Mouse (Mus musculus): ENCODE results near the gene Prr36.

DNA sequence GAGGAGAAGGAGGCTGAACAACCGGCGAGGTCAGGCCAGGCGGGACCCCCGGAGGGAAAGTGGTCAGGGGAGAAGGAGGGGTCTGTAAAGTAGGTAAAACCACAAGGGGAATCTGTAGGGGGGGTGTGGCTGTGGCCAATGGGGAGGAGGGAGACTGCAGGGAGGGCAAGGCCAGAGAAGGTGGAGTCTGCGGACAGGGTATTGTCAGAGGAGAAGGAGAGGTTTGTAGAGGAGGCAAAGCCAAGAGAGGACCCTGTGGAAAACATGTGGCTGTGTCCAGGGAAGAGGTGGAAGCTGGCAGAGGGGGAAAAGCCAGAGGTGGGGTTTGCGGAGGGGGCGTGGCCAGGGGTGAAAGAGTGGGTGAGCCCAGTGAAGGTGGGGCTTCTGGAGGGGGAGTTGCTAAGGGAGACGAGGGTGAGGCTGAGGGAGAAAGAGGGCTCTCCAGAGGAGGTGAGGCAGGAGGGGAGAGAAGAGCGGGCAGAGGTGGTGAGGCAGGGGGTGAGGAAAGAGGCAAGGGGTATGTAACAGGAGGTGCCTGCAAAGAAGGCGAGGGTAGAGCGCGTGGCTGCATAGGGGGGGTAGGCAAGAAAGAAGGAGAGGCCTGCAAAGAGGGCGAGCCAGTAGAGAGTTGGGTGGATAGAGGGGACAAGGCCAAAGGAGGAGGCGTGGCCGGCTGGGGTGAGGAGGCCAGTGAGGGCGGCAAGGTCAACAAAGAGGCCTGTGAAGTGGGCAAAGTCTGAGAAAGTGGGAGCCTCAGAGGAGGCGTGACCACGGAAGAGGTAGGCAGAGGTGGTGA, 3.9 kb downstream of the Prr36 start:
- TF ChIP-seq GATA1 (IDR thresholded peaks at IDR 0.05; ENCODE audit: borderline replicate concordance, low read length), result no peak
- no peak for TF ChIP-seq CTCF (IDR thresholded peaks at IDR 0.05; ENCODE audit: low read depth, low read length)

Data from G1E (cell line).